Mouse (Mus musculus) liver, adult 2 months (tissue): ENCODE measurements around the gene Prf1. TPM values are rescaled to one million over a fixed set of nuclear protein-coding genes. Genes with fewer than 3 reads are reported as not detected.

ENCODE experiments used
- DNase-seq: peaks from one replicate; pipeline ENCODE4 v3.0.0-alpha.2; 2011; ENCODE audit warnings: low read depth, low spot score; ENCODE audit errors: extremely low read depth
- H3K27ac ChIP-seq: fragments of 200-500 bp; replicated peaks from 2 replicates; pipeline ENCODE4 v1.5.1; 2012; ENCODE audit warnings: low read depth, mild to moderate bottlenecking, control low read depth, inconsistent platforms, low read length; ENCODE audit not compliant: insufficient read depth
- H3K27me3 ChIP-seq: fragments of 200-500 bp; 2 replicates; pipeline ENCODE4 v1.6.1; 2012; ENCODE audit warnings: mild to moderate bottlenecking, moderate library complexity, low read length, inconsistent platforms; ENCODE audit not compliant: control insufficient read depth, insufficient read depth
- H3K36me3 ChIP-seq: fragments of 200-500 bp; 2 replicates; pipeline ENCODE4 v1.6.1; 2012; ENCODE audit warnings: low read length, inconsistent platforms; ENCODE audit not compliant: control insufficient read depth, insufficient read depth
- H3K4me1 ChIP-seq: fragments of 200-500 bp; 2 replicates; pipeline ENCODE4 v1.6.1; 2011; ENCODE audit warnings: low read length; ENCODE audit not compliant: control insufficient read depth, insufficient read depth
- H3K4me3 ChIP-seq: fragments of 200-500 bp; 2 replicates; pipeline ENCODE4 v1.5.1; 2011; ENCODE audit warnings: low read depth, mild to moderate bottlenecking, control low read depth, low read length, moderate library complexity; ENCODE audit not compliant: insufficient read depth
- H3K79me2 ChIP-seq: fragments of 200-500 bp; 2 replicates; pipeline ENCODE4 v1.6.1; 2012; ENCODE audit warnings: inconsistent platforms, mild to moderate bottlenecking, low read length, moderate library complexity; ENCODE audit not compliant: control insufficient read depth, insufficient read depth
- H3K9ac ChIP-seq: fragments of 200-500 bp; 2 replicates; pipeline ENCODE4 v1.6.1; 2012; ENCODE audit warnings: low read depth, mild to moderate bottlenecking, control low read depth, inconsistent platforms, low read length
- CTCF ChIP-seq: fragments of 200-500 bp; IDR thresholded peaks from 2 replicates; pipeline ENCODE4 v1.5.1; 2011; ENCODE audit warnings: low read depth, low read length, control low read depth
- POLR2A ChIP-seq: fragments of 200-500 bp; IDR thresholded peaks from 2 replicates; pipeline ENCODE4 v1.6.1; 2011; ENCODE audit warnings: low read length, control low read depth; ENCODE audit not compliant: insufficient read depth; ENCODE audit errors: extremely low read depth
- WGBS: fragments of 180-500 bp; shearing (Covaris S2); methylation state at CpG from one replicate; pipeline ENCODE4 v1.1.7; 2018; 5-methylcytosine and 5-hydroxymethylcytosine counted together
- polyA plus RNA-seq: library from polyadenylated mRNA; depleted of rRNA; stranded (reverse); fragments of >200 nt; gene quantifications from 2 replicates; pipeline ENCODE4 v1.2.3, GENCODE M21; 2012
- total RNA-seq: library from RNA; depleted of rRNA; stranded (reverse); fragments of >200 nt; gene quantifications from 2 replicates; pipeline ENCODE4 v1.2.3, GENCODE M21; 2014

The Prf1 gene
- total and polyA plus RNA-seq, 2 experiments, result 0.18 to 0.28 TPM

DNA sequence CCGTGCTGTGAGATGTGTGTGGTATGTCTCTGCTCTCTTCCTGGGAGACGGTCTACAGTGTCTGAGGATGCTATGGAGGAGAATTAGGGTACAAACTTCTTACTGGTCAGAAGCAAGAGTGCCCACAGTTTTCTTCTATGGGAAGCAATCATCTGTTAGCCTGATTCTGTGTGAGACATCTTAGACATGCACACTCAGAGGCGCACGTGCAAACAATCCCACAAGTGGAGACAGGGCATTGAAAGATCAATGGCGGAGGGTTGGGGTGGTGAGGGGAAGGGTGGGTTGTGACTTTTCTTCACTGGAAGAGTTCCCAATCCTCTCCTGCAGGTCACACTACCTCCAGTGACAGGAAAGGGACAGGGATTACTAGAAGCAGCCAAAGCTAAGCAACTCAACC lies 25.0 kb upstream of the Prf1 start:
- Histone ChIP-seq H3K79me2 (no peaks in the 10 kb centered on the region), H3K4me1 (no peaks in the 10 kb centered on the region), H3K27ac (no peak overlapping the region), H3K9ac (peak overlapping the region; percentile 69), H3K27me3 (peaks cover 2% of the 10 kb centered on the region; the same call in 1 of the 2 replicates), H3K4me3 (peak overlapping the region; percentile 53), H3K36me3 (no peaks in the 10 kb centered on the region)
- 62% methylated on average over 5 of the region's 5 CpGs for WGBS
- DNase-seq, result no peak
- TF ChIP-seq CTCF, result no peak
- no peak for TF ChIP-seq POLR2A

DNA sequence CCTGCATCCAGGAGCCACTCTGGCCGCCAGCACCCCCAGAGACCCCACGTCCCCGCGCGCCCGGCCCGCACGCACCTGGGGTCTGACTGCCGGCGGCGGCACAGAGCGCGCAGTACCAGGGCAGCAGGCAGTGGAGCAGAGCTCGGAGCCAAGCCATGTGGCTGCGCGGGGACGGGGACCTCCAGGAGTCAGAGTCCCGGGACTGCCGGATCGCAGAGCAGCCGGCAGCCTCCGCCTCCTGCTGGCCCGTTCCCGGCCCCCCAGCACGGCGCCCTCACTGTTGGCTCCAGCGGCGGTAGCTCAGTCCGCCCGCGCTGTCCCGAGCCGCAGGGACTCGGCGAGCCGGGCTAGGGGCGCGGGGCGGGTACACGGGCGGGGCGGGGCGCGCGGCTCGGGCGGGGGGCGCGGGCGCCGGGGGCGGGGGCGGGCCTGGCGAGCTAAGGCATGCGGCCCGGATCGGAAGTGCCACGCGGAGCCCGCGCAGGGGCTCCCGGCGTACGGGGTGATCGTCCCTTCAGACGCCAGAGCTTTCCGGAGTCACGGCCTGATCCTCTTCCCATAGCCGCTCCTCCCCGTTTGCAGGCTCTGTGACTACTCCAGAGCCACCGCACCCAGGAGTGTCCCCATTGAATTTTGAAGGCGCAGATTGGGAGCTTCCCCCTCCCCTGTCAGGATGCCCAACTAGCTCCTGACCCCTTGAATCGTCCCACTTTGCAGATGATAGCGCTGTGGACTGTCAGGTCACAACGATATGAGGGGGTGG lies 24.4 kb upstream of the Prf1 start, which contains the start of gene Adamts14:
Adamts14 (minus strand) TSS at position 358 of the 763 bp plus-strand sequence.
- Histone ChIP-seq H3K4me3 (peak within 1 kb of the TSS; percentile 53), H3K36me3 (no peaks in the 10 kb centered on the region), H3K27me3 (peaks cover 2% of the 10 kb centered on the region; the same call in 1 of the 2 replicates), H3K4me1 (peaks cover 6% of the 10 kb centered on the region; the same call in 1 of the 2 replicates), H3K27ac (peak within 1 kb of the TSS; percentile 27; the same call in 1 of the 2 replicates), H3K79me2 (no peaks in the 10 kb centered on the region), H3K9ac (peak within 1 kb of the TSS; percentile 69)
- no peak for DNase-seq
- WGBS, result 2% methylated on average over 59 of the region's 75 CpGs
- TF ChIP-seq CTCF (0 out of 2 replicates have a peak, but pooled peaks have one; percentile 5), POLR2A (no peak)

DNA sequence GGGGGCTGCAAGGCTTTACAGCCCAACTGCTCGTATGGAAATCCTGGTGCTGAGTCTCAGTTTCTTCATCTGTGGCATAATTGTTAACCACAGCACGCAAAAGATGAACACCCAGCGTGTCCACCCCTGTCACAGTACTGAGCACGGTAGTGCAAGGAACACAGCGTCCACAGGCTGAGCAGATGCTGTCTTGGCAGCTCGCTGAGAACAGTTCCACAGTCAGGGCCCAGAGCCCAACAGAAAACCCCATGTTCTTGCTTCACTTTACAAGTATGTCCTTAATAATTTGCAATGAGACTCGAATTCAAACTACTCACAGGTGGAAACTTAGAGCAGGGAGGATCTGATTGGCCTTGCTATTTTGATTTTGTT lies 23.8 kb upstream of the Prf1 start:
- TF ChIP-seq POLR2A (no peak), CTCF (no peak)
- no peak for DNase-seq
- Histone ChIP-seq H3K79me2 (no peaks in the 10 kb centered on the region), H3K4me3 (no peak overlapping the region), H3K4me1 (peaks cover 6% of the 10 kb centered on the region; the same call in 1 of the 2 replicates), H3K27me3 (peaks cover 2% of the 10 kb centered on the region; the same call in 1 of the 2 replicates), H3K27ac (peak overlapping the region; percentile 27; the same call in 1 of the 2 replicates), H3K36me3 (no peaks in the 10 kb centered on the region), H3K9ac (no peak overlapping the region)
- 83% methylated on average over 7 of the region's 7 CpGs for WGBS

DNA sequence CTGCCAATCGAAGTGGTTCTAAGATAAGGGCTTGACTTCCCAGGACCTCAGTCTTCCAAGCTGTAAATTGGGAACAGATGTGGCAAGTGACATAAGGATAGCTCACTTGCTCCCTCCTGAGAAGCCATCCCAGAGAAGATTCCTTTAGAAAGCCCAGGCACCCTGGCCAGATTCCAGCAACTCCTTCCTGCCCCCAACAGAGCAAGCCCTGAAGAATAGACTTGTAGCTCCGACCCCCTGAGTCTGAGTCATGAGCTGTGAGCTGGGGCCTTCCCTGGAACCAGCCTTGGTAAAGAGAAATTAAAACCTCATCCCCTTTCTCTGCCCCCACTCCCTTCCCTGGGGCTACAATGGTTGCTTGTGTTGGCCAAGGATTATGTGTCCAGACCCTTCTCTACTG lies 23.1 kb upstream of the Prf1 start:
- Histone ChIP-seq H3K9ac (no peak overlapping the region), H3K79me2 (no peaks in the 10 kb centered on the region), H3K4me1 (peaks cover 6% of the 10 kb centered on the region; the same call in 1 of the 2 replicates), H3K4me3 (no peak overlapping the region), H3K27ac (no peak overlapping the region), H3K27me3 (peaks cover 2% of the 10 kb centered on the region; the same call in 1 of the 2 replicates), H3K36me3 (no peaks in the 10 kb centered on the region)
- no peak for TF ChIP-seq CTCF
- TF ChIP-seq POLR2A, result no peak
- DNase-seq, result no peak
- 60% methylated on average over 2 of the region's 2 CpGs for WGBS

DNA sequence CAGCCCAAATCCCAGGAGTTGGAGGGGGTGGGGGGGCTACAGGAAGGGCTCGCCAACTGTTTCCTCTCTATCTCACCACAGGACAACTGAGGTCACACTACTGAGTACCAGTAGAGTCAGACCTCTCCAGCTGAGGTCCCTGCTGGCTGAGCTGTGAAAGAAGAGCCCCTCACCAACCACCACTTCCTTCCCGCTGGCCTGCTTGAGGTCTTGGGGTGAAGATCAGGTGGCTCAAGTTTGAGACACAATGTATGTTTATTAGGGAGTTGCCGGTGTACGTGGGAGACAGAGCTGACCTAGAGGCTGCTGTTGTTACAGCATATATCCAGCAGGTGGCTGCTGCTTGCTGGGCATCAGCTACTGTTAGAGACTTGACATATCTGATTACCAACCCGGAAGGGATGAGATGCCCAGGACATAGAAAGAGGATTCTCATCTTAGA lies 21.9 kb upstream of the Prf1 start:
- peaks cover 6% of the 10 kb centered on the region; the same call in 1 of the 2 replicates for H3K4me1 ChIP-seq
- peak; percentile 53 for DNase-seq
- WGBS, result 4% methylated on average over 5 of the region's 5 CpGs
- peaks cover 2% of the 10 kb centered on the region; the same call in 1 of the 2 replicates for H3K27me3 ChIP-seq
- H3K27ac ChIP-seq, result no peak overlapping the region
- no peak overlapping the region for H3K9ac ChIP-seq
- no peaks in the 10 kb centered on the region for H3K79me2 ChIP-seq
- H3K36me3 ChIP-seq, result no peaks in the 10 kb centered on the region
- H3K4me3 ChIP-seq, result no peak overlapping the region
- TF ChIP-seq POLR2A, result no peak
- TF ChIP-seq CTCF, result peak; percentile 78
